Mouse (Mus musculus): ENCODE results near the gene Hnrnpm. TPM values are rescaled to one million over a fixed set of nuclear protein-coding genes. Genes with fewer than 3 reads are reported as not detected.

Gene Hnrnpm
- polyA plus RNA-seq, 1 experiment from 2014 or later, result 581 TPM

DNA sequence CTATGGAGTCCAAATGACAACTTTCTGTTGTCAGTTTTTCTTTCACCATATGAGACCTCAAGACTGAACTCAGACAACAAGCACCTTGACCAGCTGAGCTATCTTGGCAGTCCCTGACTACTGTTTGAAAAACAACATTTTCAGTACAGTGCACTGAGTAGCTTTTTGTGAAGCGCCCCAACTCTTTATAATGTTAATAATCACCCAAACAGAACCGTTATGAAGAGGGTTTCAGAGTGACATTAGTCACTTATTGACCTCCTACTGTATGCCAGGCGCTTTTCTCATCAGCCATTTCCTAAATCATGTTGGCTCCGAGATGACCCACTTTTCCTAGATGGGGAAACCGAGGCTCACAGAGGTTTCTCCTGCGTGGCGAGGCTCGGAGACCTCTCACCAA, 31.3 kb upstream of the Hnrnpm start:
- Histone ChIP-seq H3K27me3 (ENCODE audit: control insufficient read depth, insufficient read depth, low read length) (no peaks in the 10 kb centered on the region), H3K9me3 (ENCODE audit: control insufficient read depth, low read length) (no peaks in the 10 kb centered on the region), H3K9ac (ENCODE audit: low read length) (peak overlapping the region; percentile 77), H3K27ac (ENCODE audit: low read depth, low read length) (no peak overlapping the region), H3K4me3 (ENCODE audit: low read depth, low read length) (peak overlapping the region; percentile 85), H3K4me1 (ENCODE audit: control insufficient read depth, insufficient read depth, low read length) (peaks cover 5% of the 10 kb centered on the region; the same call in 1 of the 2 replicates), H3K4me2 (peak overlapping the region; percentile 71), H3K36me3 (ENCODE audit: control insufficient read depth, insufficient read depth, low read length) (no peaks in the 10 kb centered on the region)
- ATAC-seq (ENCODE audit: low FRiP score) (peak; percentile 1; the same call in 1 of the 2 replicates), DNase-seq (ENCODE audit: low spot score, missing footprints) (no peak)
- 8% methylated on average over 8 of the region's 8 CpGs for WGBS

DNA sequence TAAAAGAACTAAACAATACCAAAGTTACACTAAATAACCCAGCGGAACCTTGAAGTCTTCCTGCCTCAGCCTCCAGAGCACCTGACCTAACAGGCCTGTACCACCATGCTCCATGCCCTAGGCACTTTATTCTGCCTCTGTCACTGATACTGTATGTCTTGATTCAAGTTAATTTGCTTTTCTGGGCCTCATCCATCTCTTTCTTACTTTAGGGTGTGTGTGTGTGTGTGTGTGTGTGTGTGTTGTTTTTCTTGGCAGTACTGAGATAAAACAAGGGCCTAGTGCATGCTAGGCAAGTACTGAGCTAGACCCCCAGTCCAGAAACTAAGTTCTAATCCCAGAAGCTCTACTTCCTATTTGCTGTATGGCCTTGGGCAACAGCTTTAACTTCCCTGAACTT, 30.6 kb upstream of the Hnrnpm start:
- Histone ChIP-seq H3K4me3 (ENCODE audit: low read depth, low read length) (no peak overlapping the region), H3K27ac (ENCODE audit: low read depth, low read length) (no peak overlapping the region), H3K9ac (ENCODE audit: low read length) (no peak overlapping the region), H3K4me2 (no peak overlapping the region), H3K9me3 (ENCODE audit: control insufficient read depth, low read length) (no peaks in the 10 kb centered on the region), H3K4me1 (ENCODE audit: control insufficient read depth, insufficient read depth, low read length) (peaks cover 5% of the 10 kb centered on the region; the same call in 1 of the 2 replicates), H3K27me3 (ENCODE audit: control insufficient read depth, insufficient read depth, low read length) (no peaks in the 10 kb centered on the region), H3K36me3 (ENCODE audit: control insufficient read depth, insufficient read depth, low read length) (no peaks in the 10 kb centered on the region)
- DNase-seq (ENCODE audit: low spot score, missing footprints), result no peak
- 93% methylated on average over 1 of the region's 1 CpGs for WGBS
- no peak for ATAC-seq (ENCODE audit: low FRiP score)

GRCm38 (mm10) chr17:33714779-33715178, 28.1 kb upstream of the Hnrnpm start:
- WGBS, result 100% methylated on average over 1 of the region's 1 CpGs
- no peak for ATAC-seq (ENCODE audit: low FRiP score)
- H3K4me3 ChIP-seq (ENCODE audit: low read depth, low read length), result no peak overlapping the region

GRCm38 (mm10) chr17:33713271-33713670, 26.6 kb upstream of the Hnrnpm start:
- ATAC-seq (ENCODE audit: low FRiP score) (no peak), DNase-seq (ENCODE audit: low spot score, missing footprints) (no peak)
- Histone ChIP-seq H3K9ac (ENCODE audit: low read length) (no peak overlapping the region), H3K4me1 (ENCODE audit: control insufficient read depth, insufficient read depth, low read length) (peaks cover 5% of the 10 kb centered on the region; the same call in 1 of the 2 replicates), H3K4me2 (no peak overlapping the region), H3K27me3 (ENCODE audit: control insufficient read depth, insufficient read depth, low read length) (no peaks in the 10 kb centered on the region), H3K36me3 (ENCODE audit: control insufficient read depth, insufficient read depth, low read length) (peaks cover 3% of the 10 kb centered on the region; the same call in 1 of the 2 replicates), H3K9me3 (ENCODE audit: control insufficient read depth, low read length) (no peaks in the 10 kb centered on the region), H3K27ac (ENCODE audit: low read depth, low read length) (no peak overlapping the region), H3K4me3 (ENCODE audit: low read depth, low read length) (no peak overlapping the region)
- WGBS, result 85% methylated on average over 5 of the region's 5 CpGs

More at GRCm38 (mm10) chr17:33714779-33715178, 28.1 kb upstream of the Hnrnpm start:
- Histone ChIP-seq H3K4me2 (no peak overlapping the region), H3K9ac (ENCODE audit: low read length) (no peak overlapping the region), H3K36me3 (ENCODE audit: control insufficient read depth, insufficient read depth, low read length) (no peaks in the 10 kb centered on the region), H3K27me3 (ENCODE audit: control insufficient read depth, insufficient read depth, low read length) (no peaks in the 10 kb centered on the region), H3K9me3 (ENCODE audit: control insufficient read depth, low read length) (no peaks in the 10 kb centered on the region), H3K4me1 (ENCODE audit: control insufficient read depth, insufficient read depth, low read length) (peaks cover 5% of the 10 kb centered on the region; the same call in 1 of the 2 replicates), H3K27ac (ENCODE audit: low read depth, low read length) (no peak overlapping the region)
- DNase-seq (ENCODE audit: low spot score, missing footprints), result no peak

DNA sequence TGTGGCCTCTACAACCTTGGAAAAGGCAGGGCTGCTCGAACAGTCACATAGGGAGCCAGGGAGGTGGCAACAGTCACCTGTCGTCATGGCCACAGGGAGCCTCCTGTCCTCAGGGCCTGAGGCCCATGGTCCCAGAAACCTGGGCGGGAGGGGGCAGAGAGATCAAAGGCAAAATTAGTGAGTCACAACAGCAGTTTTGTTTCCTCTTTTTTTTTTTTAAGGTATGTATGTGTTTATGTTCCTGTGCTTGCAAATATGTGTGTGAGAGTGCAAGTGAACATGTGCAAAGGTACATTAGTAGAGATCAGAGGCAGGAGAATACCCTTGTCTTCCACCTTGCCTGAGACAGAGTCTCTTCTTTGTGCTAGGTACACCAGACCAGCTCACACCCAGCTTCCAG, 23.2 kb upstream of the Hnrnpm start:
- no peak for ATAC-seq (ENCODE audit: low FRiP score)
- Histone ChIP-seq H3K4me3 (ENCODE audit: low read depth, low read length) (no peak overlapping the region), H3K9me3 (ENCODE audit: control insufficient read depth, low read length) (no peaks in the 10 kb centered on the region), H3K9ac (ENCODE audit: low read length) (no peak overlapping the region), H3K27me3 (ENCODE audit: control insufficient read depth, insufficient read depth, low read length) (no peaks in the 10 kb centered on the region), H3K4me1 (ENCODE audit: control insufficient read depth, insufficient read depth, low read length) (no peaks in the 10 kb centered on the region), H3K4me2 (no peak overlapping the region), H3K36me3 (ENCODE audit: control insufficient read depth, insufficient read depth, low read length) (peaks cover 4% of the 10 kb centered on the region; the same call in 1 of the 2 replicates), H3K27ac (ENCODE audit: low read depth, low read length) (no peak overlapping the region)
- DNase-seq (ENCODE audit: low spot score, missing footprints), result no peak
- 84% methylated on average over 3 of the region's 3 CpGs for WGBS

GRCm38 (mm10) chr17:33703091-33703490, 16.4 kb upstream of the Hnrnpm start:
- H3K9ac ChIP-seq (ENCODE audit: low read length), result no peak overlapping the region
- WGBS, result 89% methylated on average over 9 of the region's 9 CpGs
- no peak overlapping the region for H3K4me3 ChIP-seq (ENCODE audit: low read depth, low read length)
- H3K27ac ChIP-seq (ENCODE audit: low read depth, low read length), result no peak overlapping the region
- ATAC-seq (ENCODE audit: low FRiP score), result no peak
- no peaks in the 10 kb centered on the region for H3K36me3 ChIP-seq (ENCODE audit: control insufficient read depth, insufficient read depth, low read length)
- no peaks in the 10 kb centered on the region for H3K4me1 ChIP-seq (ENCODE audit: control insufficient read depth, insufficient read depth, low read length)
- no peaks in the 10 kb centered on the region for H3K9me3 ChIP-seq (ENCODE audit: control insufficient read depth, low read length)
- no peak overlapping the region for H3K4me2 ChIP-seq
- DNase-seq (ENCODE audit: low spot score, missing footprints), result no peak
- no peaks in the 10 kb centered on the region for H3K27me3 ChIP-seq (ENCODE audit: control insufficient read depth, insufficient read depth, low read length)

DNA sequence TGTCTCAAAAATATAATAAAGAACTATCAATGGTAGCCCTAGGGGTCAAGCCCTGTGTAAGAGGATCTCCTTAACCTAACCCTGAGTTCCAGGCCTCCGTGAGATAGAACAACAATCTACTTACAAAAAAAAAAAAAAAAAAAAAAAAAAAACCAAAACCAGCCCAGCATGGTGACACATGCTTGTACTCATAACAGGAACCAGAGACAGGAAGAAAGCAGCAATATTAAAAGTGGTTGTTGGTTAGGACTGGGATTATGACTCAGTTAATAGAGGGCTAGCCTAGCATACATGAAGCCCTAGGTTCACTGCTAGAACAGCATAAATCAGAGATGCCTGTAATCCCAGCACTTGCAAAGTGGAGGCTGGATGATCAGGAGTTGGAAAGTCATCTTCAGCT, 15.5 kb upstream of the Hnrnpm start:
- Histone ChIP-seq H3K27me3 (ENCODE audit: control insufficient read depth, insufficient read depth, low read length) (no peaks in the 10 kb centered on the region), H3K9ac (ENCODE audit: low read length) (no peak overlapping the region), H3K4me1 (ENCODE audit: control insufficient read depth, insufficient read depth, low read length) (no peaks in the 10 kb centered on the region), H3K9me3 (ENCODE audit: control insufficient read depth, low read length) (no peaks in the 10 kb centered on the region), H3K4me2 (no peak overlapping the region), H3K4me3 (ENCODE audit: low read depth, low read length) (no peak overlapping the region), H3K36me3 (ENCODE audit: control insufficient read depth, insufficient read depth, low read length) (no peaks in the 10 kb centered on the region), H3K27ac (ENCODE audit: low read depth, low read length) (no peak overlapping the region)
- DNase-seq (ENCODE audit: low spot score, missing footprints) (no peak), ATAC-seq (ENCODE audit: low FRiP score) (no peak)
- 76% methylated on average over 1 of the region's 1 CpGs for WGBS

- no peak overlapping the region for H3K9ac ChIP-seq (ENCODE audit: low read length)
- no peaks in the 10 kb centered on the region for H3K36me3 ChIP-seq (ENCODE audit: control insufficient read depth, insufficient read depth, low read length)
- no peak for ATAC-seq (ENCODE audit: low FRiP score)
- H3K4me1 ChIP-seq (ENCODE audit: control insufficient read depth, insufficient read depth, low read length), result no peaks in the 10 kb centered on the region
- H3K4me2 ChIP-seq, result no peak overlapping the region
- no peaks in the 10 kb centered on the region for H3K9me3 ChIP-seq (ENCODE audit: control insufficient read depth, low read length)
- no peak overlapping the region for H3K4me3 ChIP-seq (ENCODE audit: low read depth, low read length)
- no peak for DNase-seq (ENCODE audit: low spot score, missing footprints)
- WGBS, result 91% methylated on average over 1 of the region's 1 CpGs
- H3K27me3 ChIP-seq (ENCODE audit: control insufficient read depth, insufficient read depth, low read length), result no peaks in the 10 kb centered on the region
- H3K27ac ChIP-seq (ENCODE audit: low read depth, low read length), result no peak overlapping the region
Measured at GRCm38 (mm10) chr17:33695471-33695870, 8.8 kb upstream of the Hnrnpm start.

DNA sequence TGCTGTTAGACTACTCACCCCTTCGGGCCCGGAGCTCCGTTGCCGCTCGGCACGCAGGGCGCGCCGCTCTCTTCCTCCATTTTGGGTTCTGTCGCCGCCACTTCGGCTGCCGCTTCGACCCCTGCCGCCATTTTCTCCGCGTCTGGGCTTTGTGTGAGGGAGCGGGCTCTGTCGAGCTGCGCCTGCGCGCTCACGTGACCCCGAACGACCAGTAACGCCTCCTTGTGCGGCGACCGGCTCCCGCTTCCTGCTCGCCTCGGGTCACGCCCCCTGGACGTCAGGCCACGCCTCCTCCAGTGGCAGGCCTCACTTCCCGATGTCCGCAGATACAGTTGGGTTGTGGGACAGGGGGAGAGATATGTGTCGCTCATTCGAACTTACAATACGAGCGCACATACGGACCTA, 1.4 kb downstream of the Hnrnpm start:
- H3K4me2 ChIP-seq, result peak overlapping the region; percentile 98
- no peaks in the 10 kb centered on the region for H3K36me3 ChIP-seq (ENCODE audit: control insufficient read depth, insufficient read depth, low read length)
- peak overlapping the region; percentile 86 for H3K4me3 ChIP-seq (ENCODE audit: low read depth, low read length)
- H3K4me1 ChIP-seq (ENCODE audit: control insufficient read depth, insufficient read depth, low read length), result peaks cover 18% of the 10 kb centered on the region
- no peaks in the 10 kb centered on the region for H3K27me3 ChIP-seq (ENCODE audit: control insufficient read depth, insufficient read depth, low read length)
- peak overlapping the region; percentile 89 for H3K27ac ChIP-seq (ENCODE audit: low read depth, low read length)
- DNase-seq (ENCODE audit: low spot score, missing footprints) (peak; percentile 99), ATAC-seq (ENCODE audit: low FRiP score) (peak; percentile 99)
- H3K9me3 ChIP-seq (ENCODE audit: control insufficient read depth, low read length), result no peaks in the 10 kb centered on the region
- peak overlapping the region; percentile 94 for H3K9ac ChIP-seq (ENCODE audit: low read length)
- WGBS, result under 1% methylated on average over 42 of the region's 42 CpGs
